Mouse (Mus musculus) stomach, embryonic 15.5 days (tissue): ENCODE results near the gene Mpc1. TPM values are rescaled to one million over a fixed set of nuclear protein-coding genes. Genes with fewer than 3 reads are reported as not detected.
A peak's percentile ranks its signal among the peaks of the same experiment; 100 is the strongest.

Experiments
- ATAC-seq: fragments of 200-750 bp; cut with Nextera tagmentation; 2 replicates; pipeline ENCODE4 v1.8.0; 2017; ENCODE audit warnings: low read depth, moderate number of reproducible peaks, moderate TSS enrichment; ENCODE audit not compliant: insufficient read depth, low FRiP score
- H3K27ac ChIP-seq: fragments of 300-500 bp; sonication (generic); 2 replicates; pipeline ENCODE4 v1.5.1; 2015; ENCODE audit warnings: mild to moderate bottlenecking, inconsistent platforms
- H3K27me3 ChIP-seq: fragments of 300-500 bp; sonication (generic); replicated peaks from 2 replicates; pipeline ENCODE4 v1.6.1; 2015; ENCODE audit warnings: inconsistent platforms
- H3K36me3 ChIP-seq: fragments of 300-500 bp; sonication (generic); 2 replicates; pipeline ENCODE4 v1.6.1; 2015; ENCODE audit warnings: inconsistent platforms
- H3K4me1 ChIP-seq: fragments of 300-500 bp; sonication (generic); 2 replicates; pipeline ENCODE4 v1.6.1; 2015; ENCODE audit warnings: inconsistent platforms
- H3K4me2 ChIP-seq: fragments of 300-500 bp; sonication (generic); 2 replicates; pipeline ENCODE4 v1.6.1; 2015; ENCODE audit warnings: mild to moderate bottlenecking, inconsistent platforms
- H3K4me3 ChIP-seq: fragments of 300-500 bp; sonication (generic); replicated peaks from 2 replicates; pipeline ENCODE4 v1.5.1; 2015; ENCODE audit warnings: inconsistent platforms
- H3K9ac ChIP-seq: fragments of 300-500 bp; sonication (generic); 2 replicates; pipeline ENCODE4 v1.6.1; 2015; ENCODE audit warnings: inconsistent platforms
- H3K9me3 ChIP-seq: fragments of 300-500 bp; sonication (generic); 2 replicates; pipeline ENCODE4 v1.6.1; 2016; ENCODE audit warnings: inconsistent platforms
- WGBS: fragments of 180-500 bp; shearing (Covaris S2); methylation state at CpG from one replicate; pipeline ENCODE4 v1.1.7; 2015; 5-methylcytosine and 5-hydroxymethylcytosine counted together
- polyA plus RNA-seq: library from polyadenylated mRNA; unstranded; fragments of >200 nt; fragmentation: Nextera tagmentation; extraction: Ambion mirVana; gene quantifications from 2 replicates; pipeline ENCODE4 v1.2.1, GENCODE M21; 2015

Mpc1 gene
- polyA plus RNA-seq, 1 experiment from 2014 or later, result 195 TPM

- peaks cover 12% of the 10 kb centered on the region; the same call in 1 of the 2 replicates for H3K4me1 ChIP-seq
- no peaks in the 10 kb centered on the region for H3K27me3 ChIP-seq
- peak overlapping the region; percentile 95 for H3K27ac ChIP-seq
- H3K9me3 ChIP-seq, result no peaks in the 10 kb centered on the region
- no peaks in the 10 kb centered on the region for H3K36me3 ChIP-seq
- H3K9ac ChIP-seq, result peak overlapping the region; percentile 72
- peak overlapping the region; percentile 83 for H3K4me3 ChIP-seq
- ATAC-seq, result peak; percentile 97
- peak overlapping the region; percentile 98 for H3K4me2 ChIP-seq
- WGBS, result under 1% methylated on average over 77 of the region's 77 CpGs
These were observed 986 bp downstream of the Mpc1 start for GRCm38 (mm10) chr17:8283526-8284253.

GRCm38 (mm10) chr17:8284254-8284661, 1.6 kb downstream of the Mpc1 start:
- Histone ChIP-seq H3K27ac (peak overlapping the region; percentile 84), H3K36me3 (no peaks in the 10 kb centered on the region), H3K9ac (peak overlapping the region; percentile 72), H3K27me3 (no peaks in the 10 kb centered on the region), H3K9me3 (no peaks in the 10 kb centered on the region), H3K4me2 (peak overlapping the region; percentile 98), H3K4me1 (peaks cover 12% of the 10 kb centered on the region; the same call in 1 of the 2 replicates), H3K4me3 (peak overlapping the region; percentile 83)
- peak; percentile 3 for ATAC-seq
- WGBS, result under 1% methylated on average over 32 of the region's 32 CpGs

GRCm38 (mm10) chr17:8285056-8285455, 2.4 kb downstream of the Mpc1 start:
- H3K9ac ChIP-seq, result no peak overlapping the region
- H3K4me3 ChIP-seq, result peak overlapping the region; percentile 83
- no peak overlapping the region for H3K27ac ChIP-seq

DNA sequence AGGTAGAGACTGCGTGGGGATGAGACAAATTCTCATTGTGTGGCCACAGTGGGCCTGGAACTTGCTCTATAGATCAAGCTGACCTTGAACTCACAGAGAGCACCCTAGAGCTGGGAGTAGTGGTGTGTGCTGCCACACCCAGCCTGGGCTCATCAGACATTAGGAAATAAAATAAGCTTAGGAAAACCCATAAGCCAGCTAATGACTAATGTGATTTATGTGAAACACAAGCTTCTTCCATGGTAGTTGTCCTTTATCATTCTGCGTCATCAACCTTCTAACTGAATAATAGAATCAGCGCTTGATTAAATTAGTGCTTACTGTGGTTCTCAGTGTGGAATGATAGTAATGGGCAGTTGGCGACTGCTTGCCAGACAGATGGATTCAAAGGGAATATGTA, 4.3 kb downstream of the Mpc1 start:
- 88% methylated on average over 4 of the region's 4 CpGs for WGBS
- H3K9me3 ChIP-seq, result no peaks in the 10 kb centered on the region
- H3K4me3 ChIP-seq, result no peak overlapping the region
- peaks cover 12% of the 10 kb centered on the region; the same call in 1 of the 2 replicates for H3K4me1 ChIP-seq
- no peak for ATAC-seq
- H3K27ac ChIP-seq, result no peak overlapping the region
- no peak overlapping the region for H3K4me2 ChIP-seq
- H3K9ac ChIP-seq, result no peak overlapping the region
- H3K36me3 ChIP-seq, result 0 out of 2 replicates have a peak, but pooled peaks cover 3% of the 10 kb centered on the region
- H3K27me3 ChIP-seq, result no peaks in the 10 kb centered on the region

More at GRCm38 (mm10) chr17:8285056-8285455, 2.4 kb downstream of the Mpc1 start:
- Histone ChIP-seq H3K36me3 (0 out of 2 replicates have a peak, but pooled peaks cover 3% of the 10 kb centered on the region), H3K27me3 (no peaks in the 10 kb centered on the region), H3K9me3 (no peaks in the 10 kb centered on the region), H3K4me2 (peak overlapping the region; percentile 98), H3K4me1 (peaks cover 12% of the 10 kb centered on the region; the same call in 1 of the 2 replicates)
- 32% methylated on average over 8 of the region's 8 CpGs for WGBS
- ATAC-seq, result no peak

- no peaks in the 10 kb centered on the region for H3K27me3 ChIP-seq
- WGBS, result 95% methylated on average over 3 of the region's 3 CpGs
These were observed 7.4 kb downstream of the Mpc1 start for GRCm38 (mm10) chr17:8289993-8290679.

GRCm38 (mm10) chr17:8290736-8291135, 8.0 kb downstream of the Mpc1 start:
- H3K4me2 ChIP-seq, result no peak overlapping the region
- no peaks in the 10 kb centered on the region for H3K4me1 ChIP-seq
- H3K9ac ChIP-seq, result no peak overlapping the region
- no peaks in the 10 kb centered on the region for H3K9me3 ChIP-seq
- H3K27me3 ChIP-seq, result no peaks in the 10 kb centered on the region
- H3K4me3 ChIP-seq, result no peak overlapping the region
- ATAC-seq, result no peak
- no peak overlapping the region for H3K27ac ChIP-seq
- H3K36me3 ChIP-seq, result 0 out of 2 replicates have a peak, but pooled peaks cover 3% of the 10 kb centered on the region

More at GRCm38 (mm10) chr17:8289993-8290679, 7.4 kb downstream of the Mpc1 start:
- peaks cover 2% of the 10 kb centered on the region; the same call in 1 of the 2 replicates for H3K4me1 ChIP-seq
- no peak overlapping the region for H3K4me2 ChIP-seq
- H3K4me3 ChIP-seq, result no peak overlapping the region
- no peak overlapping the region for H3K27ac ChIP-seq
- no peak for ATAC-seq
- H3K9me3 ChIP-seq, result no peaks in the 10 kb centered on the region
- H3K36me3 ChIP-seq, result 0 out of 2 replicates have a peak, but pooled peaks cover 3% of the 10 kb centered on the region
- H3K9ac ChIP-seq, result no peak overlapping the region

- Histone ChIP-seq H3K9me3 (no peaks in the 10 kb centered on the region), H3K9ac (no peak overlapping the region), H3K4me3 (no peak overlapping the region), H3K4me1 (no peaks in the 10 kb centered on the region), H3K27me3 (no peaks in the 10 kb centered on the region), H3K27ac (no peak overlapping the region), H3K4me2 (no peak overlapping the region), H3K36me3 (0 out of 2 replicates have a peak, but pooled peaks cover 4% of the 10 kb centered on the region)
- ATAC-seq, result no peak
These were observed 13.1 kb downstream of the Mpc1 start for GRCm38 (mm10) chr17:8295825-8296224.

DNA sequence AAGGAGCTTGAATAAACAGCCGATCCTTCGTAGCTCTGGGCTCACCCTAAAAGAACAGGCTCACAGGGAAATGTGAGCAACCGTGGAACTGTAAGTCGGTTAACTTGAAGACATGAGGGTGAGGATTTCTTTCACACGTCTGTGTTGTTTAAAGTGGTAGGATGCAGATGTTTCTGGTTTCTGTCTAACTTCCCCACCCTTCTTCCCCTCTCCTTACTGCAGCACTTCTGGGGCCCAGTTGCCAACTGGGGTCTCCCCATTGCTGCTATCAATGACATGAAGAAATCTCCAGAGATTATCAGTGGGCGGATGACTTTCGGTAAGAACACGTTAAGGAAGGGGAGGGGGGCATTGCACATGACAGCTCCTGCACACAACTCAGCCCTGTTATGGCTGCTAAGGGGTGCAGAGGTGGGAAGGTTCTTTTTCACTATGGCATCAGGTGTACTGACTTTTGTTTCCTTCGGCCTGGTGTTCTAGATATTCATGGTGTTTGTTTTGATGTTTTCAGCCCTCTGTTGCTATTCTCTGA, 13.7 kb downstream of the Mpc1 start:
- Histone ChIP-seq H3K27ac (no peak overlapping the region), H3K4me2 (no peak overlapping the region), H3K9ac (no peak overlapping the region), H3K36me3 (0 out of 2 replicates have a peak, but pooled peaks cover 4% of the 10 kb centered on the region), H3K27me3 (no peaks in the 10 kb centered on the region), H3K4me1 (no peaks in the 10 kb centered on the region), H3K4me3 (no peak overlapping the region), H3K9me3 (no peaks in the 10 kb centered on the region)
- no peak for ATAC-seq
- WGBS, result 80% methylated on average over 9 of the region's 9 CpGs

- no peaks in the 10 kb centered on the region for H3K9me3 ChIP-seq
- no peak overlapping the region for H3K4me3 ChIP-seq
- H3K27ac ChIP-seq, result no peak overlapping the region
- 0 out of 2 replicates have a peak, but pooled peaks cover 4% of the 10 kb centered on the region for H3K36me3 ChIP-seq
- no peak overlapping the region for H3K9ac ChIP-seq
- ATAC-seq, result no peak
- 81% methylated on average over 5 of the region's 5 CpGs for WGBS
- H3K4me1 ChIP-seq, result no peaks in the 10 kb centered on the region
- no peak overlapping the region for H3K4me2 ChIP-seq
- no peaks in the 10 kb centered on the region for H3K27me3 ChIP-seq
These were observed 15.0 kb downstream of the Mpc1 start for GRCm38 (mm10) chr17:8297746-8298145.

GRCm38 (mm10) chr17:8298281-8298680, 15.6 kb downstream of the Mpc1 start:
- no peaks in the 10 kb centered on the region for H3K9me3 ChIP-seq
- H3K36me3 ChIP-seq, result 0 out of 2 replicates have a peak, but pooled peaks cover 4% of the 10 kb centered on the region
- H3K9ac ChIP-seq, result no peak overlapping the region
- ATAC-seq, result no peak
- H3K4me1 ChIP-seq, result no peaks in the 10 kb centered on the region
- WGBS, result 87% methylated on average over 2 of the region's 2 CpGs
- no peak overlapping the region for H3K27ac ChIP-seq
- no peaks in the 10 kb centered on the region for H3K27me3 ChIP-seq
- no peak overlapping the region for H3K4me3 ChIP-seq
- no peak overlapping the region for H3K4me2 ChIP-seq

DNA sequence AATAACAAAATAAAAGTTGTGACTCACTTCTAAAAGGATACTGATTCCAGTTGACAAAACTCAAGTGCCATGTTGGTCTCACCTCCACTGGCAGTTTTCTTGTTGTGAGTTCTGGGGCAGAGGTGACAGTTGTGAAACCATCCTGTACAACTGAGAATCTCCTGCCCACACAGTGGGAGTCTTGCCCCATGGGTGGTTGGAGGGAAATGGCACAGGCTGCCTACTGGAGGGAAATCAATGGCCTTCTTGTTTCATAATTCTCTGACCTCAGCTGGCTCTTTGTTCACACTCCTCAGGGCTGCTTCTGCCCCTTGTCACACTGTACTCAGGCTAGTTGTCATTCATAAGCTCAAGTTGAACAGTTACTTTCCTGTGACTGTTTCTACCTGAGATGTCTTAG, 16.8 kb downstream of the Mpc1 start:
- no peaks in the 10 kb centered on the region for H3K9me3 ChIP-seq
- H3K9ac ChIP-seq, result no peak overlapping the region
- H3K4me2 ChIP-seq, result no peak overlapping the region
- no peak overlapping the region for H3K27ac ChIP-seq
- no peaks in the 10 kb centered on the region for H3K4me1 ChIP-seq
- ATAC-seq, result no peak
- no peak overlapping the region for H3K4me3 ChIP-seq
- H3K36me3 ChIP-seq, result 0 out of 2 replicates have a peak, but pooled peaks cover 4% of the 10 kb centered on the region
- no peaks in the 10 kb centered on the region for H3K27me3 ChIP-seq

DNA sequence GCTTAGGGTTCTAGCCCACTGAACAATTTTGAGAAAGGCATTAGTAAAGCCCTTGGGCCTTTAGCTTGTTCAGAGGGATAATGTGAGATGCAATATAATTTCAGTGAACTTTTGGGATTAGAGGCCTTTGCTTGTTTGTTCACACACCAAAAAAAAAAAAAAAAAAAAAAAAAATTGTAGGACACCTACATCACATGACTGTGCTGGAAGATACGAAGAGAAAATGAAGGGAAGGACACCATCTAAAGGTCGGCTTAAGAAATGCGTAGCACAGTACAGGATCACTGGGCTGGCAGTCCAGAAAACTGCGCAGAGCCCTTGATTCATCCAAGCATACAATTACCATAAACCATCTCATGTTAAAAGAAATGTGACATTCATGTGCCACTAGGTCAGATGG, 18.8 kb downstream of the Mpc1 start:
- Histone ChIP-seq H3K27me3 (no peaks in the 10 kb centered on the region), H3K4me1 (no peaks in the 10 kb centered on the region), H3K4me3 (no peak overlapping the region), H3K27ac (no peak overlapping the region), H3K36me3 (0 out of 2 replicates have a peak, but pooled peaks cover 4% of the 10 kb centered on the region), H3K4me2 (no peak overlapping the region), H3K9me3 (no peaks in the 10 kb centered on the region), H3K9ac (no peak overlapping the region)
- WGBS, result 79% methylated on average over 4 of the region's 4 CpGs
- ATAC-seq, result no peak
